Mouse (Mus musculus): ENCODE data around the gene Aqp8. TPM values are rescaled to one million over a fixed set of nuclear protein-coding genes. Genes with fewer than 3 reads are reported as not detected.

Gene Aqp8
- polyA plus RNA-seq, 1 experiment from 2014 or later, result 1.2 TPM

GRCm38 (mm10) chr7:123431206-123431605 is 30.9 kb upstream of the Aqp8 start:
- H3K4me2 ChIP-seq (ENCODE audit: low read depth), result no peak overlapping the region
- H3K4me3 ChIP-seq (ENCODE audit: low read depth, low read length), result no peak overlapping the region
- WGBS, result 79% methylated on average over 4 of the region's 4 CpGs
- H3K27ac ChIP-seq (ENCODE audit: low read depth, low read length), result no peak overlapping the region
- no peaks in the 10 kb centered on the region for H3K9me3 ChIP-seq (ENCODE audit: control insufficient read depth, low read length)
- no peak overlapping the region for H3K9ac ChIP-seq (ENCODE audit: low read length)
- H3K36me3 ChIP-seq (ENCODE audit: control insufficient read depth, insufficient read depth, low read length), result no peaks in the 10 kb centered on the region
- DNase-seq (ENCODE audit: low spot score) (no peak), ATAC-seq (ENCODE audit: insufficient read depth, low FRiP score, low TSS enrichment) (no peak)
- H3K4me1 ChIP-seq (ENCODE audit: control insufficient read depth, insufficient read depth, low read length), result no peaks in the 10 kb centered on the region
- H3K27me3 ChIP-seq (ENCODE audit: control insufficient read depth, insufficient read depth, low read length), result no peaks in the 10 kb centered on the region

- Histone ChIP-seq H3K27me3 (ENCODE audit: control insufficient read depth, insufficient read depth, low read length) (no peaks in the 10 kb centered on the region), H3K4me1 (ENCODE audit: control insufficient read depth, insufficient read depth, low read length) (no peaks in the 10 kb centered on the region), H3K4me3 (ENCODE audit: low read depth, low read length) (no peak overlapping the region), H3K36me3 (ENCODE audit: control insufficient read depth, insufficient read depth, low read length) (no peaks in the 10 kb centered on the region), H3K27ac (ENCODE audit: low read depth, low read length) (no peak overlapping the region), H3K9ac (ENCODE audit: low read length) (no peak overlapping the region), H3K9me3 (ENCODE audit: control insufficient read depth, low read length) (no peaks in the 10 kb centered on the region), H3K4me2 (ENCODE audit: low read depth) (no peak overlapping the region)
- ATAC-seq (ENCODE audit: insufficient read depth, low FRiP score, low TSS enrichment), result no peak
- DNase-seq (ENCODE audit: low spot score), result no peak
- 78% methylated on average over 1 of the region's 1 CpGs for WGBS
Observed at GRCm38 (mm10) chr7:123442079-123442478, 20.0 kb upstream of the Aqp8 start.

- DNase-seq (ENCODE audit: low spot score) (no peak), ATAC-seq (ENCODE audit: insufficient read depth, low FRiP score, low TSS enrichment) (no peak)
- Histone ChIP-seq H3K4me1 (ENCODE audit: control insufficient read depth, insufficient read depth, low read length) (no peaks in the 10 kb centered on the region), H3K9ac (ENCODE audit: low read length) (no peak overlapping the region), H3K9me3 (ENCODE audit: control insufficient read depth, low read length) (no peaks in the 10 kb centered on the region), H3K27me3 (ENCODE audit: control insufficient read depth, insufficient read depth, low read length) (no peaks in the 10 kb centered on the region), H3K27ac (ENCODE audit: low read depth, low read length) (no peak overlapping the region), H3K36me3 (ENCODE audit: control insufficient read depth, insufficient read depth, low read length) (no peaks in the 10 kb centered on the region), H3K4me3 (ENCODE audit: low read depth, low read length) (no peak overlapping the region), H3K4me2 (ENCODE audit: low read depth) (no peak overlapping the region)
- 91% methylated on average over 2 of the region's 2 CpGs for WGBS
Observed at GRCm38 (mm10) chr7:123448794-123449193, 13.3 kb upstream of the Aqp8 start.

GRCm38 (mm10) chr7:123449676-123450075 is 12.4 kb upstream of the Aqp8 start:
- Histone ChIP-seq H3K9me3 (ENCODE audit: control insufficient read depth, low read length) (no peaks in the 10 kb centered on the region), H3K4me2 (ENCODE audit: low read depth) (no peak overlapping the region), H3K36me3 (ENCODE audit: control insufficient read depth, insufficient read depth, low read length) (no peaks in the 10 kb centered on the region), H3K4me3 (ENCODE audit: low read depth, low read length) (no peak overlapping the region), H3K4me1 (ENCODE audit: control insufficient read depth, insufficient read depth, low read length) (no peaks in the 10 kb centered on the region), H3K27me3 (ENCODE audit: control insufficient read depth, insufficient read depth, low read length) (no peaks in the 10 kb centered on the region), H3K9ac (ENCODE audit: low read length) (no peak overlapping the region), H3K27ac (ENCODE audit: low read depth, low read length) (no peak overlapping the region)
- DNase-seq (ENCODE audit: low spot score) (no peak), ATAC-seq (ENCODE audit: insufficient read depth, low FRiP score, low TSS enrichment) (no peak)
- WGBS, result 67% methylated on average over 10 of the region's 10 CpGs

- 95% methylated on average over 2 of the region's 2 CpGs for WGBS
- no peak overlapping the region for H3K27ac ChIP-seq (ENCODE audit: low read depth, low read length)
- no peak overlapping the region for H3K4me3 ChIP-seq (ENCODE audit: low read depth, low read length)
- ATAC-seq (ENCODE audit: insufficient read depth, low FRiP score, low TSS enrichment) (no peak), DNase-seq (ENCODE audit: low spot score) (no peak)
- no peaks in the 10 kb centered on the region for H3K27me3 ChIP-seq (ENCODE audit: control insufficient read depth, insufficient read depth, low read length)
- H3K4me1 ChIP-seq (ENCODE audit: control insufficient read depth, insufficient read depth, low read length), result no peaks in the 10 kb centered on the region
- H3K36me3 ChIP-seq (ENCODE audit: control insufficient read depth, insufficient read depth, low read length), result no peaks in the 10 kb centered on the region
- H3K4me2 ChIP-seq (ENCODE audit: low read depth), result no peak overlapping the region
- H3K9me3 ChIP-seq (ENCODE audit: control insufficient read depth, low read length), result no peaks in the 10 kb centered on the region
- no peak overlapping the region for H3K9ac ChIP-seq (ENCODE audit: low read length)
Observed at GRCm38 (mm10) chr7:123450515-123450914, 11.6 kb upstream of the Aqp8 start.

- no peak overlapping the region for H3K4me2 ChIP-seq (ENCODE audit: low read depth)
- H3K36me3 ChIP-seq (ENCODE audit: control insufficient read depth, insufficient read depth, low read length), result no peaks in the 10 kb centered on the region
- no peak overlapping the region for H3K9ac ChIP-seq (ENCODE audit: low read length)
- H3K27ac ChIP-seq (ENCODE audit: low read depth, low read length), result no peak overlapping the region
- H3K9me3 ChIP-seq (ENCODE audit: control insufficient read depth, low read length), result no peaks in the 10 kb centered on the region; the same call in 1 of the 2 replicates
- no peak for ATAC-seq (ENCODE audit: insufficient read depth, low FRiP score, low TSS enrichment)
- H3K4me3 ChIP-seq (ENCODE audit: low read depth, low read length), result no peak overlapping the region
- H3K27me3 ChIP-seq (ENCODE audit: control insufficient read depth, insufficient read depth, low read length), result no peaks in the 10 kb centered on the region
- WGBS, result 85% methylated on average over 6 of the region's 6 CpGs
- no peak for DNase-seq (ENCODE audit: low spot score)
- no peaks in the 10 kb centered on the region for H3K4me1 ChIP-seq (ENCODE audit: control insufficient read depth, insufficient read depth, low read length)
Observed at GRCm38 (mm10) chr7:123452551-123452950, 9.5 kb upstream of the Aqp8 start.

- WGBS, result 90% methylated on average over 8 of the region's 8 CpGs
- Histone ChIP-seq H3K9me3 (ENCODE audit: control insufficient read depth, low read length) (no peaks in the 10 kb centered on the region; the same call in 1 of the 2 replicates), H3K27me3 (ENCODE audit: control insufficient read depth, insufficient read depth, low read length) (no peaks in the 10 kb centered on the region), H3K4me3 (ENCODE audit: low read depth, low read length) (no peak overlapping the region), H3K36me3 (ENCODE audit: control insufficient read depth, insufficient read depth, low read length) (no peaks in the 10 kb centered on the region), H3K9ac (ENCODE audit: low read length) (no peak overlapping the region), H3K4me2 (ENCODE audit: low read depth) (no peak overlapping the region), H3K27ac (ENCODE audit: low read depth, low read length) (no peak overlapping the region), H3K4me1 (ENCODE audit: control insufficient read depth, insufficient read depth, low read length) (no peaks in the 10 kb centered on the region)
- no peak for ATAC-seq (ENCODE audit: insufficient read depth, low FRiP score, low TSS enrichment)
- DNase-seq (ENCODE audit: low spot score), result no peak
Observed at GRCm38 (mm10) chr7:123453066-123453465, 9.0 kb upstream of the Aqp8 start.

- Histone ChIP-seq H3K9me3 (ENCODE audit: control insufficient read depth, low read length) (no peaks in the 10 kb centered on the region; the same call in 1 of the 2 replicates), H3K27ac (ENCODE audit: low read depth, low read length) (no peak overlapping the region), H3K36me3 (ENCODE audit: control insufficient read depth, insufficient read depth, low read length) (no peaks in the 10 kb centered on the region), H3K4me3 (ENCODE audit: low read depth, low read length) (no peak overlapping the region), H3K4me2 (ENCODE audit: low read depth) (no peak overlapping the region), H3K27me3 (ENCODE audit: control insufficient read depth, insufficient read depth, low read length) (no peaks in the 10 kb centered on the region), H3K4me1 (ENCODE audit: control insufficient read depth, insufficient read depth, low read length) (no peaks in the 10 kb centered on the region), H3K9ac (ENCODE audit: low read length) (no peak overlapping the region)
- ATAC-seq (ENCODE audit: insufficient read depth, low FRiP score, low TSS enrichment) (no peak), DNase-seq (ENCODE audit: low spot score) (no peak)
- 92% methylated on average over 3 of the region's 3 CpGs for WGBS
Observed at GRCm38 (mm10) chr7:123455088-123455487, 7.0 kb upstream of the Aqp8 start.

GRCm38 (mm10) chr7:123458309-123458708 is 3.8 kb upstream of the Aqp8 start:
- H3K4me3 ChIP-seq (ENCODE audit: low read depth, low read length), result no peak overlapping the region
- H3K4me1 ChIP-seq (ENCODE audit: control insufficient read depth, insufficient read depth, low read length), result no peaks in the 10 kb centered on the region
- DNase-seq (ENCODE audit: low spot score) (no peak), ATAC-seq (ENCODE audit: insufficient read depth, low FRiP score, low TSS enrichment) (no peak)
- H3K4me2 ChIP-seq (ENCODE audit: low read depth), result no peak overlapping the region
- no peaks in the 10 kb centered on the region for H3K27me3 ChIP-seq (ENCODE audit: control insufficient read depth, insufficient read depth, low read length)
- no peak overlapping the region for H3K27ac ChIP-seq (ENCODE audit: low read depth, low read length)
- H3K36me3 ChIP-seq (ENCODE audit: control insufficient read depth, insufficient read depth, low read length), result no peaks in the 10 kb centered on the region
- 92% methylated on average over 4 of the region's 4 CpGs for WGBS
- no peak overlapping the region for H3K9ac ChIP-seq (ENCODE audit: low read length)
- no peaks in the 10 kb centered on the region; the same call in 1 of the 2 replicates for H3K9me3 ChIP-seq (ENCODE audit: control insufficient read depth, low read length)
